Mouse (Mus musculus) erythroblast, adult 5-6 weeks (primary cell): Measurements from ENCODE around the gene Abhd12b. TPM values are rescaled to one million over a fixed set of nuclear protein-coding genes. Genes with fewer than 3 reads are reported as not detected.
"Not testable (repeated sequence)": the region's sequence is repeated elsewhere in the genome, so short reads cannot be mapped to it uniquely, and the experiment has no call there.

Experiments
- ATAC-seq: replicated peaks from 2 replicates; pipeline ENCODE4 v1.8.0; 2016; ENCODE audit warnings: moderate number of reproducible peaks, mild to moderate bottlenecking, moderate TSS enrichment, inconsistent platforms; ENCODE audit not compliant: poor library complexity, low FRiP score, severe bottlenecking
- total RNA-seq, 2 experiments: library from RNA; stranded (forward) in 1 of 2; stranded (reverse) in 1 of 2; fragments of 150-400 nt in 1 of 2; fragments of 200-764, 138-1000 nt in 1 of 2; gene quantifications; 2 replicates each; pipeline versions ENCODE4 v1.2.3 to v1.2.4; 2015 to 2017; ENCODE audit warnings: low replicate concordance in 2 of 2

Abhd12b gene
- total RNA-seq, 2 experiments from 2014 or later: not detected

GRCm38 (mm10) chr12:70136185-70136756, 17.7 kb upstream of the Abhd12b start:
- ATAC-seq: no peak

GRCm38 (mm10) chr12:70137095-70137494, 16.8 kb upstream of the Abhd12b start:
- no peak for ATAC-seq

GRCm38 (mm10) chr12:70137626-70138025, 16.3 kb upstream of the Abhd12b start:
- ATAC-seq: no peak

- no peak for ATAC-seq
Measured at GRCm38 (mm10) chr12:70139871-70140270, 14.1 kb upstream of the Abhd12b start.

- no peak for ATAC-seq
Measured at GRCm38 (mm10) chr12:70140542-70140941, 13.4 kb upstream of the Abhd12b start.

GRCm38 (mm10) chr12:70140993-70141576, 12.9 kb upstream of the Abhd12b start:
- no peak for ATAC-seq

GRCm38 (mm10) chr12:70144106-70144587, 9.8 kb upstream of the Abhd12b start:
- ATAC-seq: not testable (repeated sequence)

- ATAC-seq: peak; percentile 78
Measured at GRCm38 (mm10) chr12:70144637-70145448, 9.1 kb upstream of the Abhd12b start.

- ATAC-seq: no peak
Measured at GRCm38 (mm10) chr12:70145586-70145985, 8.4 kb upstream of the Abhd12b start.

- ATAC-seq: no peak
Measured at GRCm38 (mm10) chr12:70147986-70148630, 5.8 kb upstream of the Abhd12b start.

- ATAC-seq: no peak
Measured at GRCm38 (mm10) chr12:70148631-70149265, 5.2 kb upstream of the Abhd12b start.

GRCm38 (mm10) chr12:70156222-70156621, 2.3 kb downstream of the Abhd12b start:
- ATAC-seq: no peak

GRCm38 (mm10) chr12:70157292-70158066, 3.5 kb downstream of the Abhd12b start:
- ATAC-seq: no peak

- no peak for ATAC-seq
Measured at GRCm38 (mm10) chr12:70161057-70161456, 7.1 kb downstream of the Abhd12b start.

GRCm38 (mm10) chr12:70164741-70165140, 10.8 kb downstream of the Abhd12b start:
- ATAC-seq: no peak

GRCm38 (mm10) chr12:70167950-70168349, 14.0 kb downstream of the Abhd12b start:
- ATAC-seq: no peak

GRCm38 (mm10) chr12:70169969-70170368, 16.0 kb downstream of the Abhd12b start:
- no peak for ATAC-seq

GRCm38 (mm10) chr12:70183507-70183906, 29.6 kb downstream of the Abhd12b start:
- ATAC-seq: not testable (repeated sequence)

GRCm38 (mm10) chr12:70184173-70184783, 30.3 kb downstream of the Abhd12b start:
- no peak for ATAC-seq
